Mouse (Mus musculus) megakaryocyte, embryonic 14.5 days (primary cell): ENCODE measurements around the gene Shb.

ENCODE experiments used
- FLI1 ChIP-seq: IDR thresholded peaks from 2 replicates; pipeline ENCODE4 v1.6.1; 2012; ENCODE audit warnings: low read length, inconsistent platforms, mixed read lengths
- GATA1 ChIP-seq: IDR thresholded peaks from 3 replicates; pipeline ENCODE4 v1.6.1; 2012; ENCODE audit warnings: mixed read lengths, low read length, inconsistent platforms, borderline replicate concordance

DNA sequence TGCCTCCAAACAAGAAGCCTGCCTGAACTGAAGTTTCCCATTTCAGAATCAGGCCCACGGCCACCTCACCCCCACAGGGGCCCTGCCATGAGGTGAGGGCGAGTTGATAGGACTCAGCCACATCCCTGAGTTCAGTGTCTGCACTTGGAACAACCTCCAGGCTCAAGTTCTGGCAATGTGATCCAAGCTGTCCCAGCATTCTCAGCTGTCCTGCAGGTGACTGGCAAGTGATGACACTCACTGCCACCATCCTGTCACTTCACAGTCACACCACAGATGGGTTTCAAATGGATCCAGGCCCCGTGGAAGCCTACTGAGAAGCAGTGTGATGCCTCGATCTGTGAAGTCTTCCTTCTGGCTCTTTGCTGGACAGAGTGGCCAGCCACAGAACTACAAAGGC, 16.4 kb downstream of the Shb start:
- no peak for TF ChIP-seq GATA1
- no peak for TF ChIP-seq FLI1
